Mouse (Mus musculus) bone marrow, adult 2 months (tissue): ENCODE data around the gene Tdo2.

ENCODE experiments used
- CTCF ChIP-seq: fragments of 200-500 bp; IDR thresholded peaks from 2 replicates; pipeline ENCODE4 v1.5.1; 2011; ENCODE audit warnings: low read length, control low read depth; ENCODE audit not compliant: control insufficient read depth, insufficient read depth
- POLR2A ChIP-seq: fragments of 200-500 bp; IDR thresholded peaks from 2 replicates; pipeline ENCODE4 v1.6.1; 2011; ENCODE audit warnings: low read depth, mild to moderate bottlenecking, control low read depth, low read length, borderline replicate concordance; ENCODE audit not compliant: control insufficient read depth

DNA sequence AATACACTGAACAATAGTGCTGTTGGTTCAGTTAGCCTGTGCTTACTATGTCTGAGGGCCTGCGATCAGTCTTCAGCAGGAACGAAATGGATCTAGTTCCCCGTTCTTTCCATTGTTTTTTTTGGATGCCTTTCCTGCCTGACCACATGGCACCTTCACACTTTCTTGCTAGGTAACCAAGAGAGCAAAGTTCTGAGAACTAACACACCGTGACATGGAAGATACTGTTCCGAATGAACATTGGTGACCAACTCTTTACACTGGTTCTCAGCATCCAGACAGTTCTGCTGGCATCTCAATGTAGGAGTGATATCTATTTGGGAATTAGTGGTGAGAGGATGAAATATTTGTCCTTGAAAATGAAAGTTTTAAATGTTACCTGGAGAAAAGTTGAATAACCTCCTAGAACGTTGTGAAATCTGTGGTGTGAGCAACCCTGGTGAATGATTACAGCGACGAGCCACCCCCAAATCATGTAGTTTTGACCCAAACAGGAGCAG lies 46.5 kb upstream of the Tdo2 start:
- no peak for TF ChIP-seq CTCF
- TF ChIP-seq POLR2A = no peak
